Mouse (Mus musculus) embryonic fibroblast, embryonic 13.5 days (primary cell): Measurements from ENCODE around the gene Mzf1.

Experiments
- CTCF ChIP-seq: IDR thresholded peaks from 2 replicates; pipeline ENCODE4 v1.5.1; 2011; ENCODE audit warnings: mild to moderate bottlenecking, control low read depth, low read length, moderate library complexity, borderline replicate concordance; ENCODE audit not compliant: insufficient read depth
- POLR2A ChIP-seq: IDR thresholded peaks from 2 replicates; pipeline ENCODE4 v1.6.1; 2011; ENCODE audit warnings: low read depth, mild to moderate bottlenecking, control low read depth, low read length, moderate library complexity

DNA sequence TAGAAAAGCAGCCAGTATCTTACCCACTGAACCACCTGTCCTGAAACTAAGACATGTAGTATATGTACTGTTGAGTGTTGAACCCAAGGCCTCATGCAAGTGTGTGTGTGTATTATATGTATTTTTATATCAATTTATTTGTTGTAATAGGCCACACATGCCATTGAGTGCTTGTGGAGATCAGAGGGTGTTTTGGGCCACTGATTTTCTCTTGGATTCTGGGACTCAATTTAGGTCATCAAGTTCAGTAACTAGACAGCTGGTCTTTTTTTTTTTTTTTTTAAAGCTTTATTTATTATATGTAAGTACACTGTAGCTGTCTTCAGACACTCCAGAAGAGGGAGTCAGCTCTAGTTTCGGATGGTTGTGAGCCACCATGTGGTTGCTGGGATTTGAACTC, 39.3 kb downstream of the Mzf1 start:
- TF ChIP-seq POLR2A (no peak), CTCF (no peak)
